Mouse (Mus musculus): ENCODE measurements around the gene Ptpn6. TPM values are rescaled to one million over a fixed set of nuclear protein-coding genes. Genes with fewer than 3 reads are reported as not detected.
A peak's percentile ranks its signal among the peaks of the same experiment; 100 is the strongest.

Ptpn6 gene
- polyA plus RNA-seq, 1 experiment from 2014 or later: 24.0 TPM

DNA sequence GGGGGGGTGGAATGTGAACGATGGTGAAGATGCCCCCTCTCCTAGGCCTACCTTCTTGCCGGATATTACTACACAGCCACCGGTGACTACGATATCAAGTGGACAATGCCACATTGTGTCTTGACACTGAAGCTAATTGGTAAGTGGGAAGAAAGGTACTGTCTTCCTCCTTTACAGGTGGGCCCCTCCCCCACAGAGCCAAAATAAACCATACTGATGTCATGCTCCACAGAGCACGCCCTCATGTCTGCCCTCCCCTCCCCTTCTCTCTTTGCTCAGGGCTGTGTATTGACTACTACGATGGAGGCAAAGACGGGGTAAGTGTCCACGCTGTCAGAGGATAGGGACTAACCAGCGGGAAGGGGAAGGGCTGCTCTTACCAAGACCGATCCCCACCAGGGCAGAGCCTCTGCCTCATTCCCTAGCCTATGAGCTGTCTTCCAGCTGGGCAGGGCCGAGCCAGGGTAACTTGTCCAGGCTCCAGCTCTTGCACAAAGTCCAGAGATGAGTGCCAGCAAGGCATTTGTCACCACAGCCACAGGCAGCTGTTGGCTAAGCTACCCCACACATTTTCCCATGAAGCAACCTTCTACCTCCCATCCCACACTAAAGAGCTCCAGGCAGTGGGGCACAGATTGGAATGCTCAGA, 38.4 kb downstream of the Ptpn6 start:
- H3K4me2 ChIP-seq (replicated peaks; ENCODE audit: low read depth, low read length): no peak overlapping the region
- H3K27ac ChIP-seq (ENCODE audit: low read length): no peak overlapping the region; the same call in 1 of the 2 replicates
- no peaks in the 10 kb centered on the region for H3K27me3 ChIP-seq (replicated peaks; ENCODE audit: insufficient read depth, low read length)
- no peaks in the 10 kb centered on the region for H3K9me3 ChIP-seq (ENCODE audit: low read length)
- WGBS: 73% methylated on average over 11 of the region's 11 CpGs
- TF ChIP-seq EP300 (IDR thresholded peaks at IDR 0.05) (no peak), CTCF (IDR thresholded peaks at IDR 0.05) (no peak)
- DNase-seq (ENCODE audit: low spot score) (peak; percentile 88), ATAC-seq (peak; percentile 90)
- no peak overlapping the region for H3K4me3 ChIP-seq (ENCODE audit: low read depth, low read length)
- no peaks in the 10 kb centered on the region for H3K4me1 ChIP-seq (ENCODE audit: insufficient read depth, low read depth, low read length)
- no peak overlapping the region for H3K9ac ChIP-seq (replicated peaks; ENCODE audit: low read depth)
- peaks cover 36% of the 10 kb centered on the region for H3K36me3 ChIP-seq (ENCODE audit: insufficient read depth, low read length)

- H3K27me3 ChIP-seq (replicated peaks; ENCODE audit: insufficient read depth, low read length): no peaks in the 10 kb centered on the region
- 87% methylated on average over 4 of the region's 4 CpGs for WGBS
- peaks cover 30% of the 10 kb centered on the region for H3K36me3 ChIP-seq (ENCODE audit: insufficient read depth, low read length)
- ATAC-seq: no peak
- DNase-seq (ENCODE audit: low spot score): no peak
- no peak overlapping the region; the same call in 1 of the 2 replicates for H3K27ac ChIP-seq (ENCODE audit: low read length)
- peaks cover 5% of the 10 kb centered on the region; the same call in 1 of the 2 replicates for H3K4me1 ChIP-seq (ENCODE audit: insufficient read depth, low read depth, low read length)
- H3K9me3 ChIP-seq (ENCODE audit: low read length): no peaks in the 10 kb centered on the region
- H3K9ac ChIP-seq (replicated peaks; ENCODE audit: low read depth): no peak overlapping the region
- no peak for TF ChIP-seq EP300 (IDR thresholded peaks at IDR 0.05)
- no peak for TF ChIP-seq CTCF (IDR thresholded peaks at IDR 0.05)
- no peak overlapping the region for H3K4me3 ChIP-seq (ENCODE audit: low read depth, low read length)
- no peak overlapping the region for H3K4me2 ChIP-seq (replicated peaks; ENCODE audit: low read depth, low read length)
These were observed 39.1 kb downstream of the Ptpn6 start for GRCm38 (mm10) chr6:124699366-124699765.

- Histone ChIP-seq H3K4me2 (replicated peaks; ENCODE audit: low read depth, low read length) (no peak overlapping the region), H3K27ac (ENCODE audit: low read length) (no peak overlapping the region), H3K9me3 (ENCODE audit: low read length) (no peaks in the 10 kb centered on the region), H3K9ac (replicated peaks; ENCODE audit: low read depth) (no peak overlapping the region), H3K36me3 (ENCODE audit: insufficient read depth, low read length) (peaks cover 24% of the 10 kb centered on the region), H3K4me3 (ENCODE audit: low read depth, low read length) (no peak overlapping the region), H3K27me3 (replicated peaks; ENCODE audit: insufficient read depth, low read length) (no peaks in the 10 kb centered on the region), H3K4me1 (ENCODE audit: insufficient read depth, low read depth, low read length) (peaks cover 11% of the 10 kb centered on the region; the same call in 1 of the 2 replicates)
- 64% methylated on average over 6 of the region's 6 CpGs for WGBS
- no peak for DNase-seq (ENCODE audit: low spot score)
- no peak for ATAC-seq
- no peak for TF ChIP-seq CTCF (IDR thresholded peaks at IDR 0.05)
- TF ChIP-seq EP300 (IDR thresholded peaks at IDR 0.05): no peak
These were observed 39.8 kb downstream of the Ptpn6 start for GRCm38 (mm10) chr6:124698751-124699150.

DNA sequence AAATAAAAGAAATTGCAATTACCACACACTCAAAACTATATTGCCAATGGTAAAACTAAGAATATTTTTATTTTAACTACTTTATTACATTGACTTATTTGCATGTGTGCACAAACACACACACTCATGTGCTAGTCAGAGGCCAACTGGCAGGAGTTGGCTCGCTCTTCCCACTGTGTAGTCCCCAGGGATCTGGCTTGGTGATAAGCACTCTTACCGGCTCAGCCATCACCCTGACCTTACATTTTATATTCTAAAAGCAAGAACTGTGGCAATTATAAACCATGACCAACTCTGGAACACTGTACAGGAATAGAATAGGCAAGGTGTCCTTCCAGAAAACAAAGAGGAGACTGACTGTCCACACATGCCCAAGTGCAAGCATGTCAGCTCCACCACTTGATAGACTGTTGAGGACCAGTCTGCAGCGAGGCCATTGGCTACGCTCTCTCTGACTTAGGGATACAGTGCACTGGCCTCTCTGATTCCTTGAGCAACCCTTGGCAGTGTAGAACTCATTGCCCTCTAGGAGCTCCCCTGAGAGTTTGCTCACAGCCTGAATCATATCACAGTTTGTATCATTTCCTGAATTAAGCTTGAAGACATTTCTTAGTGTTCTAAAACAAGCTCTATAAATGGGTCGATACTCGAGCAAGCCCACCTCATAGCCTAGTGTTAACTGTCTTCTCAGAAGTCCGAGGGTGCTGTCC, 41.9 kb downstream of the Ptpn6 start:
- peaks cover 6% of the 10 kb centered on the region; the same call in 1 of the 2 replicates for H3K36me3 ChIP-seq (ENCODE audit: insufficient read depth, low read length)
- no peak overlapping the region for H3K4me3 ChIP-seq (ENCODE audit: low read depth, low read length)
- WGBS: 86% methylated on average over 7 of the region's 7 CpGs
- ATAC-seq: no peak
- H3K4me1 ChIP-seq (ENCODE audit: insufficient read depth, low read depth, low read length): peaks cover 14% of the 10 kb centered on the region; the same call in 1 of the 2 replicates
- no peaks in the 10 kb centered on the region for H3K9me3 ChIP-seq (ENCODE audit: low read length)
- no peak overlapping the region; the same call in 1 of the 2 replicates for H3K9ac ChIP-seq (replicated peaks; ENCODE audit: low read depth)
- H3K4me2 ChIP-seq (replicated peaks; ENCODE audit: low read depth, low read length): no peak overlapping the region
- DNase-seq (ENCODE audit: low spot score): no peak
- H3K27me3 ChIP-seq (replicated peaks; ENCODE audit: insufficient read depth, low read length): no peaks in the 10 kb centered on the region
- H3K27ac ChIP-seq (ENCODE audit: low read length): no peak overlapping the region
- TF ChIP-seq EP300 (IDR thresholded peaks at IDR 0.05) (no peak), CTCF (IDR thresholded peaks at IDR 0.05) (no peak)

DNA sequence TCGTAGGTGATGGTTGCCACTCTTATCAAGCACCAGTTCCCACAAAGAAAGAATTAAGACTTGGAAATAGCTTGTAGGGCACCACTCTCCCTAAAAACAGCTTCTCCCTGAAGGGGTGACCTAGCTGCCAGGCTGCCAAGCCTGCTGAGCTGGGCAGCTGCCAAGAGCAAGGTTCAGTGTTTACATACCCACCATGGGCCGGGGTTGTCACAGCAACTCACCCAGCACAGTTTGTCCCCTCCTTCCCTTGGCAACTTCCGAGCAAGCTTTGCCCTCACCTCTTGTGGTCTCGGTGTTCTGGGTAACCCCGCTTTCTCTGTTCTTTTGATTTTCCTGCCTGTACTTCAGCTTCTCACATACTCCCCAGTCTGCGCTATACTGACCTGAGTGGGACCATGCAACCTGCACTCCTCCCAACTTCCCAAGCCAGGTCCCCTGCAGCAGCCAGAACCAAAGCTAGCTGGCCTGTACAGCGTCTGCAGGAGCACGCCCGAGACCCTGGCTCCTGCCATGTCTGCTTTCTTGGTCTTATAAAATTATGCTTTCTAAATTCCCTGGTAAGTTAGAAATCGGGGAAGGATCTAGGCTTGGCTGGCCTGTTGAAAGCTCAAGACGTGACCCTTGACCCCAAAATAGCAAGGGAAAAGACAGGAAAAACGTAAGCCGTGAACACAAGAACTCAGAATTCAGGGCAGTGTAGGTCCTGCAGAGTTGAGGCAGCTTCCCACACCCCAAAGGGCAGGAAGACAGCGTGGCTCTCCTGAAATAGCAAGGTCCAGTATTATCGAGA, 44.2 kb downstream of the Ptpn6 start:
- Histone ChIP-seq H3K9ac (replicated peaks; ENCODE audit: low read depth) (no peak overlapping the region), H3K27me3 (replicated peaks; ENCODE audit: insufficient read depth, low read length) (no peaks in the 10 kb centered on the region), H3K9me3 (ENCODE audit: low read length) (no peaks in the 10 kb centered on the region), H3K4me1 (ENCODE audit: insufficient read depth, low read depth, low read length) (peaks cover 14% of the 10 kb centered on the region; the same call in 1 of the 2 replicates), H3K4me2 (replicated peaks; ENCODE audit: low read depth, low read length) (no peak overlapping the region), H3K4me3 (ENCODE audit: low read depth, low read length) (no peak overlapping the region), H3K36me3 (ENCODE audit: insufficient read depth, low read length) (peaks cover 4% of the 10 kb centered on the region; the same call in 1 of the 2 replicates), H3K27ac (ENCODE audit: low read length) (peak overlapping the region; percentile 86)
- ATAC-seq (peak; percentile 92), DNase-seq (ENCODE audit: low spot score) (peak; percentile 88)
- 49% methylated on average over 15 of the region's 15 CpGs for WGBS
- TF ChIP-seq EP300 (IDR thresholded peaks at IDR 0.05): peak; percentile 41; the same call in 1 of the 2 replicates
- TF ChIP-seq CTCF (IDR thresholded peaks at IDR 0.05): no peak

All from lung, postnatal 0 days (tissue).